In the genomic region with DNA sequence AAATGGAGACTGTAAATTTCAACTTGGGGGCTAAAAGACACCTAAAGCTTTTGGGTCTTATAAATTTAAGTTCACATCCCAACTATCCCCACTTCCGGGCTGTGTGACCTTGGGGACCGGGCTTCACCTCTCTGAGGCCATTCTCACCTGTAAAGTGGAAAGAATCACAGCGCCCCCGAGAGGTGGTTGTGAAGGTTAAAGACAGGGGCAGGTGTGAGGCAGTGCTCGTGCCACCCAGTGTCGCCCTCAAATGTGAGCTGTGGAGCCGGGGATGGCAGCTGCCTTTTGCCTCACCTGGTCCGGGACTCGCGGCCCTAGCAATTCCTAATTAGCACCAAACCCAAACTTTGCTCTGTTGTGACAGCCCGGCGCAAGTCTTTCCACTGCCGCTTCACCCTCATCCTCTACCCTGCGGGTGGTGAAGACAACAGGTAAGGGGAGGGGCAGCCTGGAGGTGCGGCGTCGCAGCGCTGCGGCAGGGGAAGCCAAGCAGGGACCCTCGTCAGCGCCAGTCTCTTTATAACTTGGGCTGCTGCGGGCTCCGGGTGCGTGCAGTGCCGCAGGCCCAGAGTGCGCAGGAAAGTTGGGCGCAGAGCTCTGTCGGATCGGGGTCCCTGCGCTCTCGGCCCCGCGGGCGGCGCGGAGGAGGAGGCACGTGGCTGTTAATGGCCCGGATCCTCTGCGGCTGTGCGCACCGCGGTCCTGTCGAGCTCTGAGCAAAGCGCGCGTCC, we compare ENCODE assay signal across 8 mouse cellular contexts. TPM values are rescaled to one million over a fixed set of nuclear protein-coding genes. Genes with fewer than 3 reads are reported as not detected.
DNase-seq lines count a peak whose midpoint lies in the region; ATAC-seq and TF ChIP-seq lines count a peak whose summit lies in the region.

No protein-coding gene starts in this region.

- peaks cover 32% of the 10 kb centered on the region for H3K4me1 ChIP-seq in E14TG2a.4 (replicated peaks; ENCODE audit: low read depth, low read length)
- peaks cover 12% of the 10 kb centered on the region; the same call in 1 of the 2 replicates for H3K4me1 ChIP-seq in forebrain, embryonic 11.5 days (replicated peaks; ENCODE audit: control insufficient read depth, insufficient read depth, low read length)
- H3K4me1 ChIP-seq in limb, embryonic 13.5 days = peaks cover 14% of the 10 kb centered on the region

- no peak for ATAC-seq in forebrain, embryonic 11.5 days (replicated peaks; ENCODE audit: low FRiP score)
- no peak for ATAC-seq in limb, embryonic 13.5 days (ENCODE audit: low FRiP score, low read depth)

- WGBS in forebrain, embryonic 11.5 days = 4% methylated on average over 35 of the region's 46 CpGs
- 2% methylated on average over 45 of the region's 46 CpGs for WGBS in limb, embryonic 13.5 days

- H3K27me3 ChIP-seq in E14TG2a.4 (ENCODE audit: insufficient read depth, low read length) = peaks cover 72% of the 10 kb centered on the region
- H3K27me3 ChIP-seq in forebrain, embryonic 11.5 days (ENCODE audit: control insufficient read depth, insufficient read depth, low read length) = peaks cover 41% of the 10 kb centered on the region
- peaks cover 84% of the 10 kb centered on the region for H3K27me3 ChIP-seq in limb, embryonic 13.5 days

- H3K4me3 ChIP-seq in E14TG2a.4 (replicated peaks; ENCODE audit: low read length) = peak overlapping the region; percentile 84
- peak overlapping the region; percentile 50 for H3K4me3 ChIP-seq in forebrain, embryonic 11.5 days (ENCODE audit: low read depth, low read length)
- peak overlapping the region; percentile 50 for H3K4me3 ChIP-seq in limb, embryonic 13.5 days

- peak overlapping the region; percentile 47 for H3K9ac ChIP-seq in forebrain, embryonic 11.5 days (ENCODE audit: low read length)
- peak overlapping the region; percentile 50; the same call in 1 of the 2 replicates for H3K9ac ChIP-seq in limb, embryonic 13.5 days

- no peak overlapping the region for H3K27ac ChIP-seq in forebrain, embryonic 11.5 days (ENCODE audit: low read depth, low read length)
- no peak overlapping the region for H3K27ac ChIP-seq in limb, embryonic 13.5 days

- H3K36me3 ChIP-seq in E14TG2a.4 (ENCODE audit: insufficient read depth, low read length) = no peaks in the 10 kb centered on the region
- no peaks in the 10 kb centered on the region for H3K36me3 ChIP-seq in forebrain, embryonic 11.5 days (ENCODE audit: control insufficient read depth, insufficient read depth, low read length)
- H3K36me3 ChIP-seq in limb, embryonic 13.5 days = no peaks in the 10 kb centered on the region

- peak overlapping the region; percentile 86 for H3K4me2 ChIP-seq in forebrain, embryonic 11.5 days (ENCODE audit: low read depth, low read length, severe bottlenecking)
- H3K4me2 ChIP-seq in limb, embryonic 13.5 days (replicated peaks) = peak overlapping the region; percentile 87

- peak; percentile 16; the same call in 1 of the 2 replicates for TF ChIP-seq CTCF in E14TG2a.4 (conservative IDR thresholded peaks at IDR 0.05; ENCODE audit: low read length)

- DNase-seq in embryo, embryonic 11 days = peak; percentile 44
- DNase-seq in embryo, embryonic 9.5 days (ENCODE audit: extremely low spot score) = no peak
- DNase-seq in forebrain, embryonic 11.5 days (ENCODE audit: low spot score) = peak; percentile 55
- DNase-seq in layer of hippocampus, adult 8-10 months (ENCODE audit: low spot score in 2 of 2) = no peak
- no peak for DNase-seq in urinary bladder, postnatal 10 days (ENCODE audit: low spot score)
- no peak for DNase-seq in MN1 (ENCODE audit: low spot score)

- H3K9me3 ChIP-seq in E14TG2a.4 (ENCODE audit: low read length) = no peaks in the 10 kb centered on the region
- H3K9me3 ChIP-seq in forebrain, embryonic 11.5 days (ENCODE audit: control insufficient read depth, low read length) = no peaks in the 10 kb centered on the region
- H3K9me3 ChIP-seq in limb, embryonic 13.5 days = no peaks in the 10 kb centered on the region

RNA-seq across cellular contexts. Expression of a gene that starts 16.0 kb away (rescaled TPM):
- polyA plus RNA-seq in forebrain, embryonic 11.5 days (2014; fragmentation: Nextera tagmentation; extraction: Ambion mirVana) = 0.52 and 0.55 TPM in 2 replicates
- 1.6 and 1.7 TPM in 2 replicates for polyA plus RNA-seq in limb, embryonic 13.5 days (2015; fragmentation: Nextera tagmentation; extraction: Ambion mirVana)
- total RNA-seq in layer of hippocampus, adult 8-10 months (2022) = 10 to 100 TPM in 1 of 4 experiments, 1 to 10 TPM in 3; 7.9 to 10.8 (median 8.6) TPM

RNA-seq across cellular contexts. Expression of a gene that starts 34.8 kb away (rescaled TPM):
- polyA plus RNA-seq in forebrain, embryonic 11.5 days (2014; fragmentation: Nextera tagmentation; extraction: Ambion mirVana) = 41.4 and 47.7 TPM in 2 replicates
- polyA plus RNA-seq in limb, embryonic 13.5 days (2015; fragmentation: Nextera tagmentation; extraction: Ambion mirVana) = 44.3 and 44.9 TPM in 2 replicates
- 10 to 100 TPM; 22.8 to 31.0 (median 24.2) TPM for total RNA-seq in layer of hippocampus, adult 8-10 months (2022)

RNA-seq across cellular contexts. Expression of a gene that starts 59.5 kb away (rescaled TPM):
- 0.68 and 0.73 TPM in 2 replicates for polyA plus RNA-seq in forebrain, embryonic 11.5 days (2014; fragmentation: Nextera tagmentation; extraction: Ambion mirVana)
- 0.57 and 0.69 TPM in 2 replicates for polyA plus RNA-seq in limb, embryonic 13.5 days (2015; fragmentation: Nextera tagmentation; extraction: Ambion mirVana)
- total RNA-seq in layer of hippocampus, adult 8-10 months (2022) = 1 to 10 TPM; 2.5 to 3.8 (median 3.6) TPM

Comparison
In these comparisons a context has a peak if more than half of its experiments do, and no peak if none do; other contexts are left out.
1. DNase-seq: peak in embryo, embryonic 11 days (single experiment) and forebrain, embryonic 11.5 days (single experiment); none in embryo, embryonic 9.5 days (single experiment), layer of hippocampus, adult 8-10 months (0 of 2), urinary bladder, postnatal 10 days (single experiment) and MN1 (single experiment).
2. Peak in every context shown above with its lines, with median percentiles within 50 percentile points of each other: H3K4me3 ChIP-seq.